Mouse (Mus musculus) gastrocnemius, postnatal 36 days (tissue): ENCODE results near the gene Arl3. TPM values are rescaled to one million over a fixed set of nuclear protein-coding genes. Genes with fewer than 3 reads are reported as not detected.

ENCODE experiments used
- DNase-seq, 2 experiments: peaks; one replicate each; pipeline ENCODE4 v3.0.0; 2022
- intact Hi-C: fragments of 180-260 bp; cut with DNase I; formaldehyde crosslinking; loops from one replicate; pipeline ENCODE4 v1.15.1; 2025
- total RNA-seq, 2 experiments: library from RNA; stranded (reverse); gene quantifications; 2 replicates each; pipeline ENCODE4 v1.2.3; 2021

Gene Arl3
- total RNA-seq, 2 experiments from 2014 or later = 44.6 to 60.8 TPM

- intact Hi-C loops = no loop called here
- no peak for DNase-seq
Measured at GRCm38 (mm10) chr19:46542750-46543149, 30.2 kb downstream of the Arl3 start.

- intact Hi-C loops = no loop called here
- no peak for DNase-seq
Measured at GRCm38 (mm10) chr19:46538213-46538612, 34.8 kb downstream of the Arl3 start.

GRCm38 (mm10) chr19:46537357-46537756, 35.6 kb downstream of the Arl3 start:
- intact Hi-C loops = no loop called here
- no peak for DNase-seq

- no peak for DNase-seq
Measured at GRCm38 (mm10) chr19:46534542-46535098, 38.4 kb downstream of the Arl3 start.

GRCm38 (mm10) chr19:46533525-46533924, 39.5 kb downstream of the Arl3 start:
- no peak for DNase-seq
- intact Hi-C loops = no loop called here

More at GRCm38 (mm10) chr19:46534542-46535098, 38.4 kb downstream of the Arl3 start:
- intact Hi-C loops = no loop called here

GRCm38 (mm10) chr19:46533066-46533465, 39.9 kb downstream of the Arl3 start:
- no peak for DNase-seq
- intact Hi-C loops = no loop called here

GRCm38 (mm10) chr19:46532031-46532688, 40.8 kb downstream of the Arl3 start:
- no peak for DNase-seq
- intact Hi-C loops = no loop called here

- intact Hi-C loops = no loop called here
- DNase-seq = no peak
Measured at GRCm38 (mm10) chr19:46531071-46532030, 41.6 kb downstream of the Arl3 start.

GRCm38 (mm10) chr19:46530449-46530990, 42.5 kb downstream of the Arl3 start:
- no peak for DNase-seq
- intact Hi-C loops = no loop called here

GRCm38 (mm10) chr19:46529601-46530448, 43.2 kb downstream of the Arl3 start:
- no peak for DNase-seq
- intact Hi-C loops = no loop called here

- intact Hi-C loops = no loop called here
Measured at GRCm38 (mm10) chr19:46528529-46529213, 44.3 kb downstream of the Arl3 start.

GRCm38 (mm10) chr19:46527632-46528528, 45.1 kb downstream of the Arl3 start:
- DNase-seq = no peak
- intact Hi-C loops = no loop called here

More at GRCm38 (mm10) chr19:46528529-46529213, 44.3 kb downstream of the Arl3 start:
- peak in 1 of 2 experiments; percentile 46 for DNase-seq

- no peak for DNase-seq
- intact Hi-C loops = no loop called here
Measured at GRCm38 (mm10) chr19:46525691-46526631, 47.0 kb downstream of the Arl3 start.

- intact Hi-C loops = no loop called here
Measured at GRCm38 (mm10) chr19:46524601-46525321, 48.2 kb downstream of the Arl3 start.

GRCm38 (mm10) chr19:46524152-46524544, 48.9 kb downstream of the Arl3 start:
- intact Hi-C loops = no loop called here

More at GRCm38 (mm10) chr19:46524601-46525321, 48.2 kb downstream of the Arl3 start:
- peak; percentile 48 to 58 for DNase-seq

GRCm38 (mm10) chr19:46523480-46524151, 49.4 kb downstream of the Arl3 start:
- DNase-seq = no peak
- intact Hi-C loops = no loop called here

More at GRCm38 (mm10) chr19:46524152-46524544, 48.9 kb downstream of the Arl3 start:
- DNase-seq = no peak
